Mouse (Mus musculus) mouse trophoblast stem cell (cell line): ENCODE measurements around the gene Slc4a1.

Source experiments
- in situ Hi-C, 2 experiments: fragments of 300-500 bp; cut with MseI, MboI; formaldehyde crosslinking; loops; 2 replicates in 1 of 2; 3 replicates in 1 of 2; pipeline ENCODE4 v1.15.1; 2025

The Slc4a1 gene

GRCm38 (mm10) chr11:102323516-102323915 is 42.5 kb downstream of the Slc4a1 start:
- in situ Hi-C loops: no loop called here

- in situ Hi-C loops: no loop called here
Measured at GRCm38 (mm10) chr11:102321931-102322330, 44.1 kb downstream of the Slc4a1 start.

- in situ Hi-C loops: no loop called here
Measured at GRCm38 (mm10) chr11:102320686-102321005, 45.4 kb downstream of the Slc4a1 start.

- in situ Hi-C loops: no loop called here
Measured at GRCm38 (mm10) chr11:102319941-102320685, 45.9 kb downstream of the Slc4a1 start.

- in situ Hi-C loops: no loop called here
Measured at GRCm38 (mm10) chr11:102319410-102319792, 46.6 kb downstream of the Slc4a1 start, which contains the start of gene Ubtf. TSS of gene Ubtf (minus strand) at chr11:102319742.

GRCm38 (mm10) chr11:102318576-102319409 is 47.2 kb downstream of the Slc4a1 start:
- in situ Hi-C loops: no loop called here

GRCm38 (mm10) chr11:102317901-102318575 is 48.0 kb downstream of the Slc4a1 start:
- in situ Hi-C loops: no loop called here

- in situ Hi-C loops: no loop called here
Measured at GRCm38 (mm10) chr11:102317298-102317900, 48.6 kb downstream of the Slc4a1 start.

GRCm38 (mm10) chr11:102316572-102317297 is 49.3 kb downstream of the Slc4a1 start:
- in situ Hi-C loops: no loop called here

- in situ Hi-C loops: no loop called here
Measured at GRCm38 (mm10) chr11:102315690-102316571, 50.1 kb downstream of the Slc4a1 start.

- in situ Hi-C loops: no loop called here
Measured at GRCm38 (mm10) chr11:102314321-102314720, 51.7 kb downstream of the Slc4a1 start.

- in situ Hi-C loops: no loop called here
Measured at GRCm38 (mm10) chr11:102312586-102312985, 53.4 kb downstream of the Slc4a1 start.

GRCm38 (mm10) chr11:102311966-102312365 is 54.0 kb downstream of the Slc4a1 start:
- in situ Hi-C loops: no loop called here

GRCm38 (mm10) chr11:102310768-102311695 is 55.0 kb downstream of the Slc4a1 start:
- in situ Hi-C loops: no loop called here

GRCm38 (mm10) chr11:102309821-102310617 is 56.0 kb downstream of the Slc4a1 start:
- in situ Hi-C loops: no loop called here

- in situ Hi-C loops: no loop called here
Measured at GRCm38 (mm10) chr11:102308979-102309378, 57.0 kb downstream of the Slc4a1 start.

- in situ Hi-C loops: no loop called here
Measured at GRCm38 (mm10) chr11:102308104-102308503, 57.9 kb downstream of the Slc4a1 start.

- in situ Hi-C loops: no loop called here
Measured at GRCm38 (mm10) chr11:102305359-102305758, 60.6 kb downstream of the Slc4a1 start.
